Mouse (Mus musculus): ENCODE results near the gene Slc2a3. TPM values are rescaled to one million over a fixed set of nuclear protein-coding genes. Genes with fewer than 3 reads are reported as not detected.
A peak's percentile ranks its signal among the peaks of the same experiment; 100 is the strongest.
"Not testable (repeated sequence)": the region's sequence is repeated elsewhere in the genome, so short reads cannot be mapped to it uniquely, and the experiment has no call there.

The Slc2a3 gene
- total RNA-seq, 2 experiments from 2014 or later = 1.7 to 7.6 TPM

- H3K27ac ChIP-seq = no peak overlapping the region
- intact Hi-C loops (cut with DNase I) = no loop called here
- TF ChIP-seq CTCF (IDR thresholded peaks at IDR 0.05) = no peak
- no peak overlapping the region for H3K4me3 ChIP-seq
- DNase-seq = no peak
Observed at GRCm38 (mm10) chr6:122768256-122768655, 33.2 kb downstream of the Slc2a3 start.

- intact Hi-C loops (cut with DNase I); H3K4me3 ChIP-seq; DNase-seq; H3K27ac ChIP-seq: not testable (repeated sequence)
Observed at GRCm38 (mm10) chr6:122767012-122767411, 34.4 kb downstream of the Slc2a3 start.

- Histone ChIP-seq H3K27ac (no peak overlapping the region), H3K4me3 (no peak overlapping the region)
- no peak for DNase-seq
- intact Hi-C loops (cut with DNase I) = no loop called here
- no peak for TF ChIP-seq CTCF (IDR thresholded peaks at IDR 0.05)
Observed at GRCm38 (mm10) chr6:122766145-122766968, 35.1 kb downstream of the Slc2a3 start.

GRCm38 (mm10) chr6:122765298-122765956, 36.0 kb downstream of the Slc2a3 start:
- no peak for TF ChIP-seq CTCF (IDR thresholded peaks at IDR 0.05)
- intact Hi-C loops (cut with DNase I) = no loop called here
- Histone ChIP-seq H3K4me3 (peak overlapping the region; percentile 71), H3K27ac (no peak overlapping the region)
- no peak for DNase-seq

GRCm38 (mm10) chr6:122764446-122765297, 36.8 kb downstream of the Slc2a3 start:
- H3K4me3 ChIP-seq = peak overlapping the region; percentile 71
- no peak overlapping the region for H3K27ac ChIP-seq
- intact Hi-C loops (cut with DNase I) = no loop called here
- no peak for TF ChIP-seq CTCF (IDR thresholded peaks at IDR 0.05)
- peak; percentile 28 for DNase-seq

GRCm38 (mm10) chr6:122763844-122764445, 37.5 kb downstream of the Slc2a3 start:
- Histone ChIP-seq H3K4me3 (peak overlapping the region; percentile 71), H3K27ac (no peak overlapping the region)
- no peak for TF ChIP-seq CTCF (IDR thresholded peaks at IDR 0.05)
- intact Hi-C loops (cut with DNase I) = no loop called here
- no peak for DNase-seq

GRCm38 (mm10) chr6:122762952-122763700, 38.3 kb downstream of the Slc2a3 start:
- TF ChIP-seq CTCF (IDR thresholded peaks at IDR 0.05) = no peak
- no peak for DNase-seq
- intact Hi-C loops (cut with DNase I) = no loop called here
- H3K27ac ChIP-seq = no peak overlapping the region
- H3K4me3 ChIP-seq = no peak overlapping the region

GRCm38 (mm10) chr6:122762480-122762879, 39.0 kb downstream of the Slc2a3 start:
- no peak for DNase-seq
- TF ChIP-seq CTCF (IDR thresholded peaks at IDR 0.05) = no peak
- Histone ChIP-seq H3K27ac (no peak overlapping the region), H3K4me3 (no peak overlapping the region)
- intact Hi-C loops (cut with DNase I) = no loop called here

GRCm38 (mm10) chr6:122761901-122762300, 39.5 kb downstream of the Slc2a3 start:
- intact Hi-C loops (cut with DNase I) = no loop called here
- Histone ChIP-seq H3K4me3 (no peak overlapping the region), H3K27ac (no peak overlapping the region)
- TF ChIP-seq CTCF (IDR thresholded peaks at IDR 0.05) = no peak
- DNase-seq = no peak

- H3K4me3 ChIP-seq = peak overlapping the region; percentile 68
- intact Hi-C loops (cut with DNase I) = no loop called here
- peak overlapping the region; percentile 40; the same call in 1 of the 2 replicates for H3K27ac ChIP-seq
- TF ChIP-seq CTCF (IDR thresholded peaks at IDR 0.05) = no peak
- peak; percentile 43 for DNase-seq
Observed at GRCm38 (mm10) chr6:122761011-122761599, 40.3 kb downstream of the Slc2a3 start.

- intact Hi-C loops (cut with DNase I) = no loop called here
- DNase-seq = no peak
- no peak for TF ChIP-seq CTCF (IDR thresholded peaks at IDR 0.05)
- Histone ChIP-seq H3K27ac (no peak overlapping the region), H3K4me3 (no peak overlapping the region)
Observed at GRCm38 (mm10) chr6:122758732-122759131, 42.7 kb downstream of the Slc2a3 start.
